Mouse (Mus musculus) c-Kit-positive CD71-positive TER-119-positive erythroid progenitor cells, embryonic 14.5 days (primary cell): ENCODE measurements around the gene Gm11549.

Experiments
- DNase-seq: peaks from one replicate; pipeline ENCODE4 v3.0.0-alpha.2; 2013; ENCODE audit warnings: low spot score

Gm11549 gene

GRCm38 (mm10) chr3:36480486-36480885, 41.1 kb downstream of the Gm11549 start:
- DNase-seq = no peak

GRCm38 (mm10) chr3:36478776-36479175, 42.8 kb downstream of the Gm11549 start:
- DNase-seq = no peak

- DNase-seq = no peak
These were observed 45.1 kb downstream of the Gm11549 start for GRCm38 (mm10) chr3:36476261-36477155.

DNA sequence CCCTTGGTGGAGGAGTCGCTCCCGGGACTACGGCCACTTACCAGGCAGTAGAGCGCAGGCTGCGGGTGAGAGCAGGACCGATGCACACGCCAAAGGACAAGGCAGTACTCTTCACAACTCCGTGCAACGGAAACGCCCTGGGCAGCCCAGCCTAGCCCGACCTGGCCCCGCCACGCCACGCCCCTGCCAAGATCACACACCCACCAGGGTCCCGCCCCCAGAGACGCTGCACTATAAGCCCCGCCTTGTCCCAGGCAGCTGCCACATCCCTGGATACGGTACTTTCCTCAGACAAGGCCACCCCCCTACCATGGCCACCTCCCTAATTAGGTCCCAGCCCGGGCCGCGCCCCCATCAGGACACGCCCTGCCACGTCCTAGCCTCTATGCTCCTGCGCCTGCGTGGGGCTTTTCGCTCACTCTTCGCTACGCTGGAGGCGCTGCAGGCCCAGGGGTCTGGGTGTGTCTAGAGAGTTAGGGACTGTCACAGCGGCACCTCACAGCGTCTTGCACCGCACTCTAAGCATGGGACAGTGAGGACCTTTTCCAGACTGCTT, 46.0 kb downstream of the Gm11549 start, which contains the start of the genes Anxa5 and 1810062G17Rik:
Gene Anxa5 (minus strand): TSS at position 363 of the 556 bp plus-strand sequence.
Gene 1810062G17Rik (plus strand): TSS at position 406 of the 556 bp plus-strand sequence.
- peak; percentile 83 for DNase-seq

- DNase-seq = no peak
These were observed 46.6 kb downstream of the Gm11549 start for GRCm38 (mm10) chr3:36474938-36475483.

- no peak for DNase-seq
These were observed 47.2 kb downstream of the Gm11549 start for GRCm38 (mm10) chr3:36474421-36474820.

GRCm38 (mm10) chr3:36473222-36473621, 48.4 kb downstream of the Gm11549 start:
- DNase-seq = no peak

- no peak for DNase-seq
These were observed 49.8 kb downstream of the Gm11549 start for GRCm38 (mm10) chr3:36471856-36472255.

DNA sequence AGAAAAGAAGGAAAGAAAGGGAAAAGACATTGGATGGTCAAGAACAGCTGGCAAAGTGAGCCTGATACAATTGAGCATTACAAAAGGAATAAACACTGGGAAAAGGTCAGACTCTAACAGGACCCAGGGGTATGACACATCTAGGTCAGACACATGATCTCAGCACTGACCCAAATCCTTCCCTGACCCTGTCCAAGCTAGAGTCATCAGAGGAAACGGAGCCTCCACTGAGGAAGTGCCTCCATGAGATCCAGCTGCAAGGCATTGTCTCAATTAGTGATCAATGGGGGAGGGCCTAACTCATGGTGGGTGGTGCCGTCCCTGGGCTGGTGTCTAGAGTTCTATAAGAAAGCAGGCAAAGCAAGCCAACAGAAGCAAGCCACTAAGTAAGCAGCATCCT, 52.7 kb downstream of the Gm11549 start:
- DNase-seq = no peak

GRCm38 (mm10) chr3:36467632-36468031, 54.0 kb downstream of the Gm11549 start:
- no peak for DNase-seq

DNA sequence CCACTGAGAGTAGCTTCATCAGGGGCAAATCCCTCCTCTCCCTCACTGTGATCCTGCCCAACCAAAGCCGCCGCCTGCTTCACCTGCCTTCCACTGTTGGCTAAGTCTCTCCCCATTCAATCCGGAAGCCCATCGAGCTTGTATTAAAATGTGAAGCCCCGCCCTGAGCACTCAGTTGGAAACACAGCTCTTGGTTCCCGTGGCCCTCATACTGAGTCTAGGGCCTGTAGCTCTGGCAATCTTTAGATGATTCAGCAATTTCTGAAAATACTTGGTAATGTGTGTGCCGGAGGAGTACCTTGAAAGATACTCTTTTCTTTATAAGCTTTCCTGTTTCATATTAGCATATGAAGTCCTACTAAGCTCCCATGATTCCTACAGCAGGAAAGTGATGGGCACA, 56.1 kb downstream of the Gm11549 start:
- DNase-seq = no peak
